Mouse (Mus musculus): Measurements from ENCODE around the gene B4gat1.
A peak's percentile ranks its signal among the peaks of the same experiment; 100 is the strongest.

B4gat1 gene

GRCm38 (mm10) chr19:5060365-5061330 is 22.0 kb downstream of the B4gat1 start:
- no peak for DNase-seq

DNA sequence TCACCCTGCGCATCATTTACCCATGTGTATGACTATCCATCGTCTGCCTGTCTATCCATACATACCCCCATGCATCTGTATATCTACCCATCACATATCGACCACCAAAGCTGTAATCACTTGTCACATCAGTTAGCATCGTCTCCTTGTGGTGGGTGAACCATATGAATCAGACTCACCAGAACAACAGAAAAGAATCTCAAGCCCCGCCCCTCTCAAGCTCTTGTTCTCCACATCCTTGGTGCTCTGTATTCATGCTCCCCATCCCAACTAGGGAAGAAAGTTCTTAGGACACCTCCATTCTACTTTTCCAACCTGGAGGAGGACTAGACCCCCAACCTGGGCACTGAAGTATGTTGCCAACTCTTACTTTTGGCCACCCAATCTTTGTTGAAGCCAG is 23.4 kb downstream of the B4gat1 start:
- no peak for DNase-seq

- no peak for DNase-seq
These were observed 23.8 kb downstream of the B4gat1 start for GRCm38 (mm10) chr19:5062446-5062845.

GRCm38 (mm10) chr19:5065104-5065503 is 26.5 kb downstream of the B4gat1 start:
- DNase-seq, result no peak

- DNase-seq, result no peak
These were observed 28.6 kb downstream of the B4gat1 start for GRCm38 (mm10) chr19:5067040-5067799.

DNA sequence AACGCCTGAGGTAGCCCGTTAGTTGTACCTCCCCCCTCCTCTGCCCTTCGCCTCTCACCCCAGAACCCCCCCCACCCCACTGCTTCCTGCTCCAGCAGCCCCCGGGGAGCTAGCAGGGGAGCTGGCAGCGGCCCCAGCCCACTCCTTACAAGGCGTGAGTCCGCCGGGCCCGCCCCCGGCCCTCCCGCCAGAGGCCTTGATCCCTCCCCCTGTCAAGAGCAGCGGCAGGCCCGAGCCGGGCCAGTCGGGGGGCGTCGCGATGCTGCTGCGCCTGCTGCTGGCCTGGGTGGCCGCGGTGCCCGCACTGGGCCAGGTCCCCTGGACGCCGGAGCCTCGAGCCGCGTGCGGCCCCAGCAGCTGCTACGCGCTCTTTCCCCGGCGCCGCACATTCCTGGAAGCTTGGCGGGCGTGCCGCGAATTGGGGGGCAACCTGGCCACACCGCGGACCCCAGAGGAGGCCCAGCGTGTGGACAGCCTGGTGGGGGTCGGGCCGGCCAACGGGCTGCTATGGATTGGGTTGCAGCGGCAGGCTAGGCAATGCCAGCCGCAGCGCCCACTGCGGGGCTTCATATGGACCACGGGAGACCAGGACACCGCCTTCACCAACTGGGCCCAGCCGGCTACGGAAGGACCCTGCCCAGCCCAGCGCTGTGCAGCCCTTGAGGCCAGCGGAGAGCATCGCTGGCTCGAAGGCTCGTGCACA is 29.4 kb downstream of the B4gat1 start, which contains the start of gene Cd248:
Gene Cd248, plus strand, starts transcription at position 212 of the 703 bp plus-strand sequence.
- DNase-seq, result peak in 1 of 2 experiments; percentile 49

DNA sequence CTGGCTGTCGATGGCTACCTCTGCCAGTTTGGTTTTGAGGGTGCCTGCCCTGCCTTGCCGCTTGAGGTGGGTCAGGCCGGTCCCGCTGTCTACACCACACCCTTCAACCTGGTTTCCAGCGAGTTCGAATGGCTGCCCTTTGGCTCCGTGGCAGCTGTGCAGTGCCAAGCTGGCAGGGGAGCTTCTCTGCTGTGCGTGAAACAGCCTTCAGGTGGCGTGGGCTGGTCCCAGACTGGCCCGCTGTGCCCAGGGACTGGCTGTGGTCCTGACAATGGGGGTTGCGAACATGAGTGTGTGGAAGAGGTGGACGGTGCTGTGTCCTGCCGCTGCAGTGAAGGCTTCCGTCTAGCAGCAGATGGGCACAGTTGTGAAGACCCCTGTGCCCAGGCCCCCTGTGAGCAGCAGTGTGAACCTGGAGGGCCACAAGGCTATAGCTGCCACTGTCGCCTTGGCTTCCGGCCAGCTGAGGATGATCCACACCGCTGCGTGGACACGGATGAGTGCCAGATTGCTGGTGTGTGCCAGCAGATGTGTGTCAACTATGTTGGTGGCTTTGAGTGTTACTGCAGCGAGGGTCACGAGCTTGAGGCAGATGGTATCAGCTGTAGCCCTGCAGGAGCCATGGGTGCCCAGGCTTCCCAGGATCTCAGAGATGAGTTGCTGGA is 30.1 kb downstream of the B4gat1 start:
- no peak for DNase-seq

DNA sequence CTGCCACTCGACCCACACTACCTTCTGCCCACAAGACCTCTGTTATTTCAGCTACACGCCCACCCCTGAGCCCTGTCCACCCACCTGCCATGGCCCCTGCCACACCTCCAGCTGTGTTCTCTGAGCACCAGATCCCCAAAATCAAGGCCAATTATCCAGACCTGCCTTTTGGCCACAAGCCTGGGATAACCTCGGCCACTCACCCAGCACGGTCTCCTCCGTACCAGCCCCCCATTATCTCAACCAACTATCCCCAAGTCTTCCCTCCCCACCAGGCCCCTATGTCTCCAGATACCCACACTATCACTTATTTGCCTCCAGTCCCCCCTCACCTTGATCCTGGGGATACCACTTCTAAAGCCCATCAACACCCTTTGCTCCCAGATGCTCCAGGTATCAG is 30.9 kb downstream of the B4gat1 start:
- DNase-seq, result no peak

GRCm38 (mm10) chr19:5069978-5070377 is 31.4 kb downstream of the B4gat1 start:
- DNase-seq, result no peak

GRCm38 (mm10) chr19:5071077-5071476 is 32.5 kb downstream of the B4gat1 start:
- no peak for DNase-seq

DNA sequence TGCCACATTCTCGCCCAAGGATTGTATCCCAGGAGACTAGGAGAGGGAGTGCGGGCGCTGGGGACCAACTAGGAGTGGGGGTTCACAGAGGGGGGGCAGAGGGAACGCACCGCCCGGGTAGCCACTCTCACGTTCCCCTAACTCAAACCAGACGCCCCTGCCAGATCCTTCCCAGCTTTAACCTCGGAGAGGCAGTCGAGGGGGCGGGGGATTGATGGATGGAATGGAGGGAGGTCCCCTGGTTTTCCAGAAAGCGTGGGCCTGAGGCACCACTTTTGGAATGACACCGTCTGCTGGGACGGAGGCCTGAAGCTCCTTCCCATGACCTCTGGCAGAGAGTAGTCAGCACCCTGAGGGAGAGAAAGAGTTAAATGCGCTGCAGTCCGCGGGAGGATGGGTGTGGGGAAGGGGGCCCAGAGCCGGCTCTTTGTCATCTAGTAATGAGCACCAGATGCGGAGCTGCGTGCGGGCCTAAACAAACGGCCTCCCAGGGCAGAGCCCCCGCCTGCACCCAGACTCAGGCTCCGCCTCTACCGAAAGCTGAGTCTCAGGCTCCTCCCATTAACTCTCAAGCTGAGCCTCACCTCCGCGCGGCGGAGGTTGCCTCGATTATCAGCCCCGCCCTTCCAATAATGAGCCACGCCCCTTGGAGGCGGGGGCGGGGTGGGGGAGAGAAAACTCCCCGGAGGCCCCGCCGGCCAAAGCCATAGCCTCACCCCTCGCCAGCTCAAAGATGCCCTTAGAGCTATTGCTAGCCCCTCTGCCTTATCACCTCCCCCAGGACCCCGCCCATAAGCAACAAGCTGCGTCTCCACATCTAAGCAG is 33.1 kb downstream of the B4gat1 start:
- DNase-seq, result peak; percentile 72 to 79

- DNase-seq, result no peak
These were observed 33.9 kb downstream of the B4gat1 start for GRCm38 (mm10) chr19:5072389-5073019.

GRCm38 (mm10) chr19:5073028-5073427 is 34.4 kb downstream of the B4gat1 start:
- peak in 1 of 2 experiments; percentile 64 for DNase-seq

DNA sequence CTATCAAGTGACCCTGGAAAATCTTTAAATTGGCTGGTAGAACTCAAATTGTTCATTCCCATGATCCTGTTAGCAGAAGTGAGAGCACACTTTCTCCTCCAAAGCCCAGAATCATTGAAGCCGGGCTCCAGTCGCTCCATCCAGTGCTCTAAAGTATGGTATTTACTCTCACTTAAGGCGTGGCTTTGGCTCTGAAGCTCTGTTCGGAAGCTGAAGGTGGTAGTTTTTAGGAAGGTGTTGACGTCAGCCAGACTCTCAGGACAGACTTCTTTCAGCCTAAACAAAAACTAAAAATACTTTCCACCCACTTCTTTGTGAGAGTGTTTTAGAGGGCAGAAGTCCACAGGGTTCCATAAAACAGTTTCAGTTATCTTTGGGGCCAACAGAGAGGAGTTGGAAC is 34.9 kb downstream of the B4gat1 start:
- no peak for DNase-seq

GRCm38 (mm10) chr19:5079279-5079678 is 40.7 kb downstream of the B4gat1 start:
- no peak for DNase-seq

GRCm38 (mm10) chr19:5082005-5082404 is 43.4 kb downstream of the B4gat1 start:
- no peak for DNase-seq

DNA sequence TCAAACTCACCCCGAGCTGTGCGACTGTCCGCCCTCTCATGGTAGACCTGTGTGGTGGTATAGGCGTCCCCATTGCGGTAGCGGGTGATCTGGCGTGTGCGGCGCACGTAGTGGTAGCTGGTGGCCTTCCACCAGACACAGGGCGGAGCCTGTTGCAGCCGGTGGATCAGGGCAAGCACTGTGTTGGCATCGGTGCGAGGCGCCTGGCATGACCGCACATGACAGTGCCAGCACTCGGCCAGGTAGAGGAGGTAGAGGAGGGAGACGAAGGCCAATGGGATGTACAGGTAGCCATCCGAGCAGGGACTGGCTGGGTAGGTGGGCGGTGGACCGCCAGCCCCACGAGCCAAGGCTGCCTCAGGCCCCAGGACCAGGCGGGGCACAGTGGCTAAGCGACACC is 44.0 kb downstream of the B4gat1 start:
- DNase-seq, result no peak

DNA sequence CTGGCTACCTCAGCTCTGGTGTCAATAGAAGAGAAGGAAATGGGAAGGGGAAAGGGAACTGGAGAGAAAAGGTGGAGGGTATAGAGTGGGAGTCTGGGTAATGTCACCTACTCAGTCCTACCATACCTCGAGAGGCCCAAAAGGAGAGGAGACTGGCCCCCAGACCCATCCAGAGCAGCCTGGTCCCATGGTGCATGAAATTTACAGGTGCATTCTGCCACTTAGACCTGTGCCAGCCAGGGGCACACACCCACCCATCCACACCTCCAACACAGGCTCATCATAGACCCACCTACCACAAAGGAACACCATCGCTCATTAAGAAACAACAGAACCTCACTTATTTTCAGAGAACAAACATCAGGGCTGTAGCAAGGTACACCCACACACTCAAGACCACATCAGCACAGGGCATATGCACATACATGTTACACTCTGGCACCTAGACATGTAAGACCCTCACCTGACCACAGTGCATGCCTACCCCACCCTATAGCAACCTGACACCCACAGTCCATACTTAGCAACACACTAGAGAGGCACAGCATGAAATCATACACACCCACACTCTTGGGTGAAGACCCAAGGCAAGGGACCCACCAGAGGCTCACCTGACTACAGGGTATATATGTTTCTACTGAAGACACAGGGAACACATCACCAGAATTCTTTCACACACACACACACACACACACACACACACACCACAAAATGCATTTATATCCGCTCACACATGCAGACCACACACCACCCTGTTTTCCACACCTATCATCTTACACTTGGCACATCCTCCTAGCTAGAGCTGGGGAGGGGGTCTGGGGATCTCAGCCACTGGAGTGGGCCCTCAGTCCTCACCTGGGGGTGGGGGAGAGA is 45.6 kb downstream of the B4gat1 start:
- DNase-seq, result no peak

- no peak for DNase-seq
These were observed 46.2 kb downstream of the B4gat1 start for GRCm38 (mm10) chr19:5084834-5085144.

GRCm38 (mm10) chr19:5085145-5085863 is 46.7 kb downstream of the B4gat1 start, which contains the start of gene Tmem151a:
Tmem151a (minus strand) TSS chr19:5085531.
- DNase-seq, result peak; percentile 49 to 55
